Mouse (Mus musculus) mesoderm, embryonic 11.5 days (tissue): ENCODE results near the gene Rp2.

Experiments
- DNase-seq: peaks from one replicate; pipeline ENCODE4 v3.0.0-alpha.2; 2012; ENCODE audit warnings: low read depth, low spot score

Gene Rp2

GRCm38 (mm10) chrX:20425140-20425838 is 61.0 kb downstream of the Rp2 start, which contains the start of gene Jade3:
Gene Jade3 (plus strand): TSS chrX:20425688.
- DNase-seq, result peak; percentile 85

- peak; percentile 17 for DNase-seq
These were observed 61.7 kb downstream of the Rp2 start for GRCm38 (mm10) chrX:20425839-20426449.
